Mouse (Mus musculus): ENCODE results near the gene Rasd1. TPM values are rescaled to one million over a fixed set of nuclear protein-coding genes. Genes with fewer than 3 reads are reported as not detected.
A peak's percentile ranks its signal among the peaks of the same experiment; 100 is the strongest.

Rasd1 gene
- total and polyA plus RNA-seq, 3 experiments: 0.06 TPM; not detected in 2

- TF ChIP-seq SIN3A (IDR thresholded peaks at IDR 0.05; ENCODE audit: low read length) (no peak), POLR2A (IDR thresholded peaks at IDR 0.05; ENCODE audit: control insufficient read depth in 1 of 2, insufficient read depth in 1 of 2, low read depth in 1 of 2, low read length in 2 of 2, poor library complexity in 1 of 2) (no peak), TCF12 (IDR thresholded peaks at IDR 0.05; ENCODE audit: low read depth, low read length) (peak; percentile 49; the same call in 1 of the 2 replicates), GABPA (IDR thresholded peaks at IDR 0.05; ENCODE audit: low read depth, low read length) (no peak), GATA1 (IDR thresholded peaks at IDR 0.05; ENCODE audit: low read depth, low read length) (peak; percentile 58; the same call in 1 of the 2 replicates), ZMIZ1 (IDR thresholded peaks at IDR 0.05; ENCODE audit: low read depth, low read length) (no peak), EP300 (IDR thresholded peaks at IDR 0.05; ENCODE audit: low read depth in 1 of 2, low read length in 2 of 2) (peak; percentile 64 to 86; a peak in 3 of 4 replicates), TAL1 (IDR thresholded peaks at IDR 0.05; ENCODE audit: low read length) (peak; percentile 55), ZNF384 (IDR thresholded peaks at IDR 0.05; ENCODE audit: low read depth, low read length) (no peak)
These were observed 24.1 kb downstream of the Rasd1 start for GRCm38 (mm10) chr11:59940645-59941044.

GRCm38 (mm10) chr11:59939821-59940220, 24.9 kb downstream of the Rasd1 start:
- no peak for DNase-seq (ENCODE audit: low read depth, low spot score)
- Histone ChIP-seq H3K4me3 (ENCODE audit: control insufficient read depth in 1 of 2, insufficient read depth in 1 of 2, low read depth in 2 of 2, low read length in 2 of 2) (no peak overlapping the region), H3K27me3 (ENCODE audit: control insufficient read depth in 1 of 2, insufficient read depth in 2 of 2, low read length in 2 of 2) (no peaks in the 10 kb centered on the region), H3K27ac (ENCODE audit: control insufficient read depth, low read depth, low read length) (no peak overlapping the region), H3K9me3 (replicated peaks; ENCODE audit: insufficient read depth, low read length) (no peaks in the 10 kb centered on the region), H3K79me2 (ENCODE audit: control insufficient read depth, insufficient read depth, low read length, poor library complexity) (no peaks in the 10 kb centered on the region), H3K4me1 (ENCODE audit: control insufficient read depth in 1 of 2, insufficient read depth in 2 of 2, low read length in 2 of 2) (peaks cover 11 to 34% of the 10 kb centered on the region in 2 experiments), H3K36me3 (ENCODE audit: control insufficient read depth in 1 of 2, insufficient read depth in 2 of 2, low read length in 2 of 2) (peaks cover 0 to 23% of the 10 kb centered on the region in 2 experiments; a peak in 2 of 4 replicates), H3K9ac (ENCODE audit: control insufficient read depth, low read depth, low read length, poor library complexity, severe bottlenecking) (no peak overlapping the region)
- TF ChIP-seq TBP (IDR thresholded peaks at IDR 0.05; ENCODE audit: low read depth, low read length) (no peak), ETS1 (IDR thresholded peaks at IDR 0.05; ENCODE audit: low read depth, low read length) (no peak), RCOR1 (IDR thresholded peaks at IDR 0.05; ENCODE audit: low read depth, low read length) (no peak), POLR2AphosphoS5 (IDR thresholded peaks at IDR 0.05; ENCODE audit: borderline replicate concordance, low read depth, low read length) (no peak), BHLHE40 (IDR thresholded peaks at IDR 0.05; ENCODE audit: borderline replicate concordance, low read depth, low read length) (no peak), MAX (IDR thresholded peaks at IDR 0.05; ENCODE audit: low read length) (no peak), CTCF (IDR thresholded peaks at IDR 0.05 in 2 of 3, conservative IDR thresholded peaks at IDR 0.05 in 1 of 3; ENCODE audit: control insufficient read depth in 1 of 3, insufficient read depth in 1 of 3, low read depth in 2 of 3, low read length in 3 of 3, poor library complexity in 1 of 3, severe bottlenecking in 1 of 3) (no peak), USF2 (IDR thresholded peaks at IDR 0.05; ENCODE audit: borderline replicate concordance in 1 of 2, insufficient read depth in 1 of 2, low read depth in 1 of 2, low read length in 2 of 2) (no peak), MAFK (IDR thresholded peaks at IDR 0.05; ENCODE audit: borderline replicate concordance, low read depth, low read length) (no peak), TAL1 (IDR thresholded peaks at IDR 0.05; ENCODE audit: low read length) (no peak), E2F4 (IDR thresholded peaks at IDR 0.05; ENCODE audit: borderline replicate concordance, low read depth, low read length) (no peak), KAT2A (conservative IDR thresholded peaks at IDR 0.05; ENCODE audit: low read depth, low read length) (no peak), CHD2 (IDR thresholded peaks at IDR 0.05; ENCODE audit: low read length) (no peak), TCF12 (IDR thresholded peaks at IDR 0.05; ENCODE audit: low read depth, low read length) (no peak), EP300 (IDR thresholded peaks at IDR 0.05; ENCODE audit: low read depth in 1 of 2, low read length in 2 of 2) (no peak), MAZ (IDR thresholded peaks at IDR 0.05; ENCODE audit: low read depth, low read length) (no peak), NRF1 (IDR thresholded peaks at IDR 0.05; ENCODE audit: insufficient read depth, low read depth, low read length, poor library complexity, severe bottlenecking) (no peak), MYB (IDR thresholded peaks at IDR 0.05; ENCODE audit: low read depth, low read length) (no peak), ZMIZ1 (IDR thresholded peaks at IDR 0.05; ENCODE audit: low read depth, low read length) (no peak), POLR2A (IDR thresholded peaks at IDR 0.05; ENCODE audit: control insufficient read depth in 1 of 2, insufficient read depth in 1 of 2, low read depth in 1 of 2, low read length in 2 of 2, poor library complexity in 1 of 2) (no peak)

More at GRCm38 (mm10) chr11:59940645-59941044, 24.1 kb downstream of the Rasd1 start:
- peak overlapping the region; percentile 13; the same call in 1 of the 2 replicates for H3K27ac ChIP-seq (ENCODE audit: control insufficient read depth, low read depth, low read length)
- DNase-seq (ENCODE audit: low read depth, low spot score): peak; percentile 47
- H3K36me3 ChIP-seq (ENCODE audit: control insufficient read depth in 1 of 2, insufficient read depth in 2 of 2, low read length in 2 of 2): peaks cover 0 to 23% of the 10 kb centered on the region in 2 experiments; a peak in 2 of 4 replicates
- no peaks in the 10 kb centered on the region for H3K27me3 ChIP-seq (ENCODE audit: control insufficient read depth in 1 of 2, insufficient read depth in 2 of 2, low read length in 2 of 2)
- H3K4me1 ChIP-seq (ENCODE audit: control insufficient read depth in 1 of 2, insufficient read depth in 2 of 2, low read length in 2 of 2): peaks cover 11 to 34% of the 10 kb centered on the region in 2 experiments
- no peak overlapping the region for H3K4me3 ChIP-seq (ENCODE audit: control insufficient read depth in 1 of 2, insufficient read depth in 1 of 2, low read depth in 2 of 2, low read length in 2 of 2)
- no peak overlapping the region for H3K9ac ChIP-seq (ENCODE audit: control insufficient read depth, low read depth, low read length, poor library complexity, severe bottlenecking)
- no peaks in the 10 kb centered on the region for H3K79me2 ChIP-seq (ENCODE audit: control insufficient read depth, insufficient read depth, low read length, poor library complexity)
- H3K9me3 ChIP-seq (replicated peaks; ENCODE audit: insufficient read depth, low read length): no peaks in the 10 kb centered on the region
